Mouse (Mus musculus) CD8-positive naive resting alpha-beta T cell, adult 2 months (primary cell): ENCODE results near the gene Leo1.
"Not testable (repeated sequence)": the region's sequence is repeated elsewhere in the genome, so short reads cannot be mapped to it uniquely, and the experiment has no call there.

ENCODE experiments used
- DNase-seq, 2 experiments: peaks; one replicate each; pipeline ENCODE4 v3.0.0; 2022; ENCODE audit warnings: low read depth in 2 of 2, low spot score in 2 of 2

The Leo1 gene

GRCm38 (mm10) chr9:75467581-75467980 lies 26.3 kb downstream of the Leo1 start:
- DNase-seq = no peak

- peak; percentile 13 to 18 for DNase-seq
These were observed 27.0 kb downstream of the Leo1 start for GRCm38 (mm10) chr9:75468297-75468696.

- DNase-seq = no peak
These were observed 35.9 kb downstream of the Leo1 start for GRCm38 (mm10) chr9:75477212-75477611.

GRCm38 (mm10) chr9:75479106-75479725 lies 37.9 kb downstream of the Leo1 start:
- DNase-seq = no peak

- no peak for DNase-seq
These were observed 39.3 kb downstream of the Leo1 start for GRCm38 (mm10) chr9:75480536-75481075.

GRCm38 (mm10) chr9:75485231-75485630 lies 43.9 kb downstream of the Leo1 start:
- no peak for DNase-seq

- not testable (repeated sequence) for DNase-seq
These were observed 46.9 kb downstream of the Leo1 start for GRCm38 (mm10) chr9:75488255-75488654.

GRCm38 (mm10) chr9:75494407-75495005 lies 53.2 kb downstream of the Leo1 start:
- DNase-seq = no peak

- DNase-seq = no peak
These were observed 54.6 kb downstream of the Leo1 start for GRCm38 (mm10) chr9:75495945-75496344.

DNA sequence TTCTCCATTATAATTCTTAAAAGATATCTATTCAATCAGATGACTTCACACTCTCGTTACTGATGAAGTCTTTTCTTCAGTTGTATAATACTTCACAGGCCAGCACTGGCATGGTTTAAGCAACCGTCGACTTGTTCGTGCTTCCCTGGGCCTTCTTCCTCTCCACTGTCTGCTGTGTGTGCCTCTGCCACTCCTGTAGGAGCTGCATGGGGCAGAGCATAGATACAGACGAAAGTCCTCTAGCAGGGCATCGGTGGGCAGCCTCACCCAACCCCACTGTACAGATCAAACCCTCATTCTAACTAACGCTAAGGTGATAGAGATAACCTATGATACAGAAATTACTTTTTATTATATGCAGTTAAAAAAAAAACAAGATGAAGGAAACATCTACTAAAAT lies 57.2 kb downstream of the Leo1 start:
- DNase-seq = no peak

- no peak for DNase-seq
These were observed 63.0 kb downstream of the Leo1 start for GRCm38 (mm10) chr9:75504311-75504710.

- no peak for DNase-seq
These were observed 70.1 kb downstream of the Leo1 start for GRCm38 (mm10) chr9:75511236-75511939.

DNA sequence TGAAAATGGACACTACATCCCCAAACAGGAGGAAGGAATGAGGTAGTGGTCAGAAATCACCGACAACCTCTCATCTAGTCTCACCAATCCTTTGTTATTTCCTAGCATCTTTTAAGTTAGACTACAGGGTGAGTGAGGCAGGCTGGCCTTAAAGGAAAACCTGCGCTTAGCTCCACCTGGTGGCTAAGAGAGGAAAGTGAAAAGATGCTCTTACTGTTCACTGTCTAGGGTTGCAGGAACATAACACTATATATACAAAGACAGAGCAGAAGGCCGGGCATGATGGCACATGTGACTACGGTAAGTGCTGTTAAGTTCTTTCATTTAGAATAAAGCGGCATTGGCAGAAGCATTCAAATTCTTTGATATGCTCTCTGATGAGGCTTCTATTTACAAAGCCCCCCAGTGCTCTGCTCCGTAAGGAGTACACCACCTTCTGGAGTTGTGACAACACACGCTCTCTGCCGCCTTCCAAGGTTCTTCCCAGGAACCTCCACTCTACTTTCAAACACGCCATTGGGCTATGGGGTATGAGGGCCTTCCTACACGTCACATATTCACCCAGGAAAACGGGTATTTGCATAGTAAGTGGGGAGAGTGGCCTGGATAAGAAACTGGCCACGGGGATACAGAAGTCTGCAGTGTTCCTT lies 74.3 kb downstream of the Leo1 start:
- peak in 1 of 2 experiments; percentile 27 for DNase-seq
